ENCODE assay signal across 12 mouse cellular contexts in the genomic region with DNA sequence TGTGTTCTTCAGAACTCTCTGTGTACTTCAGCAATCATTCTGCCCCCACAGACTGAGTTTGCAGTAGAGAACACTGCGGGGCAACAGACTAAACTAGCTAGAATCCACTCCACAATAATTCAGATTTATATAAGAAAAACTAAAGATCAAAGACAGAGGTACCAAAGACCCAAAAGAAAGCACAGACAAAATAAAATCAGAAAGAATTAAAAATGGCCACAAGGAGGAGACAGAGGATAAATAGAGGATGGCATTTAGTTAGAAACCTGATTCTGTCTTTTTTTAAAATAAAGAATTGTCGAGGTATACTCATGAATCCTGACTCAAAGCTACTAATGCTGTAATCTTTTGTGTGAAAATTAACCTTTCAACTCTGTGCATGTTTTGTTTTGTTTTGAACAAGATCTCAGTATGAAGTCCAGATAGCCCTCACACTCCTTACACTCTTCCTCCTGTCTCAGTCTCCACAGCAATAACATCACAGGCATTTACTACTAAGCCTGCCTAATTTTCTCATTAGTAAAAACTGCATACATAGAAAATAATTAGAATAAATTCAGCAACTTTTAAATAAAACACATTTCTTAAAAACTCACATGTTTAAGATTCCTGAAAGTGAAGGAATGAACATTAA. TPM values are rescaled to one million over a fixed set of nuclear protein-coding genes. Genes with fewer than 3 reads are reported as not detected.
DNase-seq lines count a peak whose midpoint lies in the region; ATAC-seq and TF ChIP-seq lines count a peak whose summit lies in the region.
"Had no signal": no experiment of that assay in that cellular context is flagged by ENCODE, and none has a peak within 500 bp of the region (broad histone marks: within the 10 kb centered on the region; RNA-seq: fewer than 3 reads in every experiment).

No protein-coding gene starts in this region.

- ATAC-seq in forebrain, embryonic 14.5 days, result no peak; the same call in 1 of the 2 replicates
- 0 out of 2 replicates have a peak, but pooled peaks have one; percentile 63 for ATAC-seq in neural tube, embryonic 14.5 days (ENCODE audit: low read depth)

- TF ChIP-seq CTCF in liver, adult 2 months (IDR thresholded peaks at IDR 0.05; ENCODE audit: low read depth, low read length), result peak; percentile 67

- H3K9me3 ChIP-seq in forebrain, embryonic 14.5 days (replicated peaks; ENCODE audit: control insufficient read depth, low read length), result no peaks in the 10 kb centered on the region
- no peaks in the 10 kb centered on the region for H3K9me3 ChIP-seq in forebrain, embryonic 10.5 days
- no peaks in the 10 kb centered on the region for H3K9me3 ChIP-seq in neural tube, embryonic 14.5 days (ENCODE audit: control insufficient read depth, low read length)
- H3K9me3 ChIP-seq: G1E; stomach, embryonic 15.5 days had no signal

- no peak overlapping the region for H3K27ac ChIP-seq in forebrain, embryonic 14.5 days (ENCODE audit: low read depth, low read length)
- no peak overlapping the region for H3K27ac ChIP-seq in forebrain, embryonic 10.5 days
- no peak overlapping the region for H3K27ac ChIP-seq in liver, adult 2 months (replicated peaks; ENCODE audit: insufficient read depth, low read depth, low read length)
- no peak overlapping the region for H3K27ac ChIP-seq in neural tube, embryonic 14.5 days (ENCODE audit: low read depth, low read length)
- H3K27ac ChIP-seq: stomach, embryonic 15.5 days had no signal

- H3K9ac ChIP-seq in forebrain, embryonic 14.5 days (ENCODE audit: low read length), result no peak overlapping the region
- no peak overlapping the region for H3K9ac ChIP-seq in liver, adult 2 months (ENCODE audit: low read depth, low read length)
- H3K9ac ChIP-seq in neural tube, embryonic 14.5 days (replicated peaks; ENCODE audit: low read depth, low read length), result no peak overlapping the region
- H3K9ac ChIP-seq: stomach, embryonic 15.5 days had no signal

- WGBS in forebrain, embryonic 14.5 days, result 28% methylated on average over 2 of the region's 2 CpGs
- WGBS in forebrain, embryonic 10.5 days, result 39% methylated on average over 2 of the region's 2 CpGs
- WGBS in liver, adult 2 months, result 17% methylated on average over 2 of the region's 2 CpGs
- 32% methylated on average over 2 of the region's 2 CpGs for WGBS in neural tube, embryonic 14.5 days

- no peaks in the 10 kb centered on the region for H3K79me2 ChIP-seq in liver, adult 2 months (ENCODE audit: control insufficient read depth, insufficient read depth, low read length)

- no peak overlapping the region for H3K4me3 ChIP-seq in forebrain, embryonic 14.5 days (ENCODE audit: low read depth, low read length)
- H3K4me3 ChIP-seq in forebrain, embryonic 10.5 days, result no peak overlapping the region
- no peak overlapping the region for H3K4me3 ChIP-seq in liver, adult 2 months (ENCODE audit: insufficient read depth, low read depth, low read length)
- H3K4me3 ChIP-seq in neural tube, embryonic 14.5 days (ENCODE audit: low read depth, low read length), result no peak overlapping the region
- H3K4me3 ChIP-seq: stomach, embryonic 15.5 days had no signal

- intact Hi-C loops in left cerebral cortex, postnatal 36 days (cut with DNase I), result loop anchor here (1.0 to 10.0 kb wide), 3 partner anchors 84 to 1962 kb away; partner anchors contain the start of gene Styk1
- intact Hi-C loops in heart, postnatal 14 days (cut with DNase I), result loop anchor here (1.0 to 2.0 kb wide), 4 partner anchors 14 to 166 kb away; no protein-coding TSS in a partner anchor

- TF ChIP-seq POLR2A in liver, adult 2 months (IDR thresholded peaks at IDR 0.05; ENCODE audit: extremely low read depth, insufficient read depth, low read length), result no peak

- H3K4me1 ChIP-seq in forebrain, embryonic 14.5 days (ENCODE audit: control insufficient read depth, insufficient read depth, low read length), result no peaks in the 10 kb centered on the region
- H3K4me1 ChIP-seq in forebrain, embryonic 10.5 days, result no peaks in the 10 kb centered on the region
- H3K4me1 ChIP-seq in liver, adult 2 months (ENCODE audit: control insufficient read depth, insufficient read depth, low read length), result peaks cover 2% of the 10 kb centered on the region; the same call in 1 of the 2 replicates
- no peaks in the 10 kb centered on the region for H3K4me1 ChIP-seq in neural tube, embryonic 14.5 days (ENCODE audit: control insufficient read depth, insufficient read depth, low read length)
- H3K4me1 ChIP-seq: stomach, embryonic 15.5 days had no signal

- DNase-seq in forebrain, embryonic 14.5 days (ENCODE audit: low spot score), result peak; percentile 48
- no peak for DNase-seq in forebrain, embryonic 10.5 days (ENCODE audit: extremely low spot score, low spot score)
- DNase-seq in liver, adult 2 months (ENCODE audit: extremely low read depth, low read depth, low spot score), result peak; percentile 34
- DNase-seq in liver, result no peak
- peak; percentile 65 for DNase-seq in adipocyte (ENCODE audit: low spot score)
- no peak for DNase-seq in left cerebral cortex, postnatal 36 days (ENCODE audit: low spot score in 2 of 2)
- no peak for DNase-seq in heart, postnatal 14 days

- no peak overlapping the region for H3K4me2 ChIP-seq in forebrain, embryonic 14.5 days (ENCODE audit: low read length)
- H3K4me2 ChIP-seq in neural tube, embryonic 14.5 days (ENCODE audit: low read depth, low read length), result no peak overlapping the region
- H3K4me2 ChIP-seq: stomach, embryonic 15.5 days had no signal

- no peaks in the 10 kb centered on the region for H3K27me3 ChIP-seq in forebrain, embryonic 14.5 days (replicated peaks; ENCODE audit: control insufficient read depth, insufficient read depth, low read length)
- H3K27me3 ChIP-seq in forebrain, embryonic 10.5 days (ENCODE audit: poor library complexity, severe bottlenecking), result no peaks in the 10 kb centered on the region
- H3K27me3 ChIP-seq in liver, adult 2 months (ENCODE audit: control insufficient read depth, insufficient read depth, low read length), result no peaks in the 10 kb centered on the region
- H3K27me3 ChIP-seq in neural tube, embryonic 14.5 days (ENCODE audit: control insufficient read depth, insufficient read depth, low read length), result no peaks in the 10 kb centered on the region
- H3K27me3 ChIP-seq: stomach, embryonic 15.5 days had no signal

- H3K36me3 ChIP-seq in forebrain, embryonic 14.5 days (ENCODE audit: control insufficient read depth, insufficient read depth, low read length), result no peaks in the 10 kb centered on the region
- H3K36me3 ChIP-seq in forebrain, embryonic 10.5 days (replicated peaks), result no peaks in the 10 kb centered on the region
- H3K36me3 ChIP-seq in liver, adult 2 months (ENCODE audit: control insufficient read depth, insufficient read depth, low read length), result no peaks in the 10 kb centered on the region
- H3K36me3 ChIP-seq in neural tube, embryonic 14.5 days (ENCODE audit: control insufficient read depth, insufficient read depth, low read length), result no peaks in the 10 kb centered on the region
- H3K36me3 ChIP-seq: G1E; stomach, embryonic 15.5 days had no signal

RNA-seq across cellular contexts. Expression of gene Clec1b, which starts 3.9 kb away (rescaled TPM):
- polyA plus RNA-seq in forebrain, embryonic 14.5 days (2014; fragmentation: Nextera tagmentation; extraction: Ambion mirVana), result 1.6 and 2.0 TPM in 2 replicates
- 16.4 and 19.8 TPM in 2 replicates for polyA plus RNA-seq in forebrain, embryonic 10.5 days (2016; fragmentation: Nextera tagmentation; extraction: Ambion mirVana)
- 23.2 and 24.2 TPM in 2 replicates for total RNA-seq in liver, adult 2 months (2014; rRNA removed)
- polyA plus RNA-seq in liver, adult 2 months (2012; rRNA removed), result 1.7 and 3.7 TPM in 2 replicates
- polyA plus RNA-seq in neural tube, embryonic 14.5 days (2014; fragmentation: Nextera tagmentation; extraction: Ambion mirVana), result 0.54 and 0.88 TPM in 2 replicates
- total RNA-seq in left cerebral cortex, postnatal 36 days (2021), result under 1 TPM in 1 of 2 experiments, not detected in 1; 0.59 TPM
- under 1 TPM; 0.33 to 1.00 TPM for total RNA-seq in heart, postnatal 14 days (2021)
- polyA plus RNA-seq: G1E had no signal

RNA-seq across cellular contexts. Expression of gene Clec12b, which starts 7.5 kb away (rescaled TPM):
- not detected in 2 replicates for polyA plus RNA-seq in forebrain, embryonic 14.5 days (2014; fragmentation: Nextera tagmentation; extraction: Ambion mirVana)
- not detected in 2 replicates for polyA plus RNA-seq in forebrain, embryonic 10.5 days (2016; fragmentation: Nextera tagmentation; extraction: Ambion mirVana)
- total RNA-seq in liver, adult 2 months (2014; rRNA removed), result not detected in 2 replicates
- polyA plus RNA-seq in liver, adult 2 months (2012; rRNA removed), result not detected in 2 replicates
- 0.17 and 0.27 TPM in 2 replicates for polyA plus RNA-seq in neural tube, embryonic 14.5 days (2014; fragmentation: Nextera tagmentation; extraction: Ambion mirVana)
- not detected for total RNA-seq in left cerebral cortex, postnatal 36 days (2021)
- total RNA-seq in heart, postnatal 14 days (2021), result under 1 TPM; 0.17 to 0.22 TPM
- total RNA-seq: hematopoietic stem cell, adult 5-6 weeks had no signal
- polyA plus RNA-seq: G1E; limb, embryonic 11.5 days; stomach, embryonic 15.5 days had no signal

RNA-seq across cellular contexts. Expression of gene Clec9a, which starts 15.5 kb away (rescaled TPM):
- polyA plus RNA-seq in forebrain, embryonic 14.5 days (2014; fragmentation: Nextera tagmentation; extraction: Ambion mirVana), result 0.10 and 0.19 TPM in 2 replicates
- 0.36 TPM in 2 replicates for polyA plus RNA-seq in forebrain, embryonic 10.5 days (2016; fragmentation: Nextera tagmentation; extraction: Ambion mirVana)
- total RNA-seq in liver, adult 2 months (2014; rRNA removed), result 2.8 and 2.9 TPM in 2 replicates
- 0.44 and 0.86 TPM in 2 replicates for polyA plus RNA-seq in liver, adult 2 months (2012; rRNA removed)
- polyA plus RNA-seq in neural tube, embryonic 14.5 days (2014; fragmentation: Nextera tagmentation; extraction: Ambion mirVana), result 0.10 and 0.17 TPM in 2 replicates
- not detected for total RNA-seq in left cerebral cortex, postnatal 36 days (2021)
- total RNA-seq in heart, postnatal 14 days (2021), result under 1 TPM in 1 of 2 experiments, not detected in 1; 0.20 TPM
- polyA plus RNA-seq: G1E had no signal

RNA-seq across cellular contexts. Expression of gene Clec12a, which starts 50.7 kb away (rescaled TPM):
- 0.18 and 0.27 TPM in 2 replicates for polyA plus RNA-seq in forebrain, embryonic 14.5 days (2014; fragmentation: Nextera tagmentation; extraction: Ambion mirVana)
- polyA plus RNA-seq in forebrain, embryonic 10.5 days (2016; fragmentation: Nextera tagmentation; extraction: Ambion mirVana), result 0.38 and 0.39 TPM in 2 replicates
- total RNA-seq in liver, adult 2 months (2014; rRNA removed), result 5.3 and 6.5 TPM in 2 replicates
- 0.86 and 1.2 TPM in 2 replicates for polyA plus RNA-seq in liver, adult 2 months (2012; rRNA removed)
- 0.48 and 0.55 TPM in 2 replicates for polyA plus RNA-seq in neural tube, embryonic 14.5 days (2014; fragmentation: Nextera tagmentation; extraction: Ambion mirVana)
- under 1 TPM in 1 of 2 experiments, not detected in 1; 0.25 TPM for total RNA-seq in left cerebral cortex, postnatal 36 days (2021)
- total RNA-seq in heart, postnatal 14 days (2021), result under 1 TPM; 0.73 to 0.74 TPM
- polyA plus RNA-seq: G1E had no signal

RNA-seq across cellular contexts. Expression of gene Clec1a, which starts 58.6 kb away (rescaled TPM):
- polyA plus RNA-seq in forebrain, embryonic 14.5 days (2014; fragmentation: Nextera tagmentation; extraction: Ambion mirVana), result 1.3 and 1.5 TPM in 2 replicates
- polyA plus RNA-seq in forebrain, embryonic 10.5 days (2016; fragmentation: Nextera tagmentation; extraction: Ambion mirVana), result 0.36 and 0.66 TPM in 2 replicates
- total RNA-seq in liver, adult 2 months (2014; rRNA removed), result 3.2 and 3.5 TPM in 2 replicates
- polyA plus RNA-seq in liver, adult 2 months (2012; rRNA removed), result 0.20 and 0.34 TPM in 2 replicates
- polyA plus RNA-seq in neural tube, embryonic 14.5 days (2014; fragmentation: Nextera tagmentation; extraction: Ambion mirVana), result 0.87 and 1.6 TPM in 2 replicates
- 1 to 10 TPM in 1 of 2 experiments, under 1 TPM in 1; 0.52 to 1.1 TPM for total RNA-seq in left cerebral cortex, postnatal 36 days (2021)
- total RNA-seq in heart, postnatal 14 days (2021), result 10 to 100 TPM; 15.3 to 15.9 TPM
- polyA plus RNA-seq: G1E had no signal

Comparison
In these comparisons a context has a peak if more than half of its experiments do, and no peak if none do; other contexts are left out.
1. DNase-seq: peak in forebrain, embryonic 14.5 days (single experiment), liver, adult 2 months (single experiment) and adipocyte (single experiment); none in forebrain, embryonic 10.5 days (single experiment), liver (single experiment), left cerebral cortex, postnatal 36 days (0 of 2) and heart, postnatal 14 days (0 of 2).